Mouse (Mus musculus) lung, embryonic 14.5 days (tissue): ENCODE results near the gene Itga5. TPM values are rescaled to one million over a fixed set of nuclear protein-coding genes. Genes with fewer than 3 reads are reported as not detected.

Source experiments
- ATAC-seq: fragments of 200-750 bp; cut with Nextera tagmentation; 2 replicates; pipeline ENCODE4 v1.8.0; 2017; ENCODE audit warnings: mild to moderate bottlenecking, moderate TSS enrichment, moderate library complexity; ENCODE audit not compliant: insufficient read depth
- DNase-seq: peaks from one replicate; pipeline ENCODE4 v3.0.0-alpha.2; 2015
- H3K27ac ChIP-seq: fragments of 300-500 bp; sonication (generic); 2 replicates; pipeline ENCODE4 v1.5.1; 2014; ENCODE audit warnings: low read depth, mild to moderate bottlenecking, moderate library complexity
- H3K27me3 ChIP-seq: fragments of 300-500 bp; sonication (generic); 2 replicates; pipeline ENCODE4 v1.6.1; 2014; ENCODE audit warnings: low read length, control low read depth; ENCODE audit not compliant: insufficient read depth
- H3K36me3 ChIP-seq: fragments of 300-500 bp; sonication (generic); 2 replicates; pipeline ENCODE4 v1.6.1; 2014; ENCODE audit warnings: control low read depth; ENCODE audit not compliant: insufficient read depth
- H3K4me1 ChIP-seq: fragments of 300-500 bp; sonication (generic); 2 replicates; pipeline ENCODE4 v1.6.1; 2014; ENCODE audit warnings: antibody characterized with exemption, control low read depth; ENCODE audit not compliant: insufficient read depth
- H3K4me2 ChIP-seq: fragments of 300-500 bp; sonication (generic); 2 replicates; pipeline ENCODE4 v1.6.1; 2014; ENCODE audit warnings: mild to moderate bottlenecking
- H3K4me3 ChIP-seq: fragments of 300-500 bp; sonication (generic); 2 replicates; pipeline ENCODE4 v1.5.1; 2014; ENCODE audit warnings: low read depth, low read length
- H3K9ac ChIP-seq: fragments of 300-500 bp; sonication (generic); 2 replicates; pipeline ENCODE4 v1.6.1; 2014
- H3K9me3 ChIP-seq: fragments of 300-500 bp; sonication (generic); 2 replicates; pipeline ENCODE4 v1.6.1; 2016; ENCODE audit warnings: low read depth, low read length, control low read depth
- CTCF ChIP-seq: IDR thresholded peaks from 2 replicates; pipeline ENCODE4 v1.5.1; 2016; ENCODE audit warnings: antibody characterized with exemption, low read depth
- WGBS: fragments of 180-500 bp; shearing (Covaris S2); extraction: QIAGEN DNeasy Blood & Tissue Kit; methylation state at CpG from one replicate; pipeline ENCODE4 v1.1.7; 2014; 5-methylcytosine and 5-hydroxymethylcytosine counted together
- polyA plus RNA-seq: library from polyadenylated mRNA; unstranded; fragments of >200 nt; fragmentation: Nextera tagmentation; extraction: Ambion mirVana; gene quantifications from 2 replicates; pipeline ENCODE4 v1.2.1, GENCODE M21; 2014

Itga5 gene
- polyA plus RNA-seq, 1 experiment from 2014 or later = 47.7 TPM

DNA sequence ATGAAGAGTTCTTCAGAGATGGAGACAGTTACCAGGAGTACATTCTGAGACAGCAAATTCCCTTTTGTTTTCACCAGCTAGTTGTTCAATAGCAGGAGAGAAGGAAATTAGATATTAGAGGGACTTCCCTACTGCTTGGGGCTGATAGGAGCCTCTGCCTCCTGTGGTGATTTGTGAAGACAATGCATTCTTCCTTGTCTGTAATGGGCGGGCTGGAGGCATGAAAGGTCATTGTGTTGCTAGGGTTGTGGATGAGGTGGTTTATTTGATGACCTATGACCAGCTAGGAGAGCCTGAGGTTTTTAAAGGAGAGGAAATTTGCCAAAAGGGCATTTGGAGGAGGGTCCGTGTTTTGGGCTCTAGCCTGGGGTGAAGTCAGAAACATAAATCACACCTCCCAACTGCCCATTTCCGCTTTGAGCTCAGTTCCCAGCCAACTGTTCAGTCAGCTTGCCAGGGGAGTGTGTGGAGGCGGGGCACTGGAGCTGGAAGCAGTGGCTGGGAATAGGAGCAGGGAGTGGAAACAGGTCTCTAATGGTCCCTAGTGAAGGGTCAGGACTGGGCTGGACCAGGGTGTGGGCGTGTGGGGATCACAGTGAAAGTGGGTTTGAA lies 16.3 kb upstream of the Itga5 start:
- peak overlapping the region; percentile 61 for H3K27ac ChIP-seq
- DNase-seq = peak; percentile 76
- H3K36me3 ChIP-seq = no peaks in the 10 kb centered on the region
- H3K4me1 ChIP-seq = peaks cover 8% of the 10 kb centered on the region; the same call in 1 of the 2 replicates
- 30% methylated on average over 5 of the region's 5 CpGs for WGBS
- peak; percentile 84 for ATAC-seq
- no peaks in the 10 kb centered on the region for H3K9me3 ChIP-seq
- H3K27me3 ChIP-seq = no peaks in the 10 kb centered on the region
- no peak overlapping the region for H3K4me3 ChIP-seq
- no peak for TF ChIP-seq CTCF
- H3K4me2 ChIP-seq = peak overlapping the region; percentile 40; the same call in 1 of the 2 replicates
- H3K9ac ChIP-seq = no peak overlapping the region

DNA sequence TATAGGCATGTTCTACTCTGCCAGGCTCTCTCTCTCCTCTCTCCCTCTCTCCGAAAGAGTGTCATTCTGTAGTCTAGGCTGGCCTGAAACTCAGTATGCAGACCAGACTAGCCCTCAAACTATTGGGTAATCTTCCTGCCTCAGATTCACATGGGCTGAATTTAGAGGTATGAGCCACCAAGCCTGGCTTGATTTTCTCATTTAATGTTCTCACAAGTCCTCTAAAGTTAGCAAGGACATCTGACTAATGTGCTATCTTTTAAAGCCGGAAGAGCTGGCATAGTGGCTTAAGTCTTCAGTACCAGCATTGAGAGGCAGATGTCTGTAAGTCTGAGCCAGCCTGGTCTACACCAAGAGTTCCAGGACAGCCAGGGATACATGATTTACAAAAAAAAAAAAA lies 15.5 kb upstream of the Itga5 start:
- Histone ChIP-seq H3K9me3 (no peaks in the 10 kb centered on the region), H3K9ac (no peak overlapping the region), H3K36me3 (no peaks in the 10 kb centered on the region), H3K4me1 (peaks cover 10% of the 10 kb centered on the region; the same call in 1 of the 2 replicates), H3K27ac (no peak overlapping the region), H3K27me3 (no peaks in the 10 kb centered on the region), H3K4me3 (no peak overlapping the region), H3K4me2 (no peak overlapping the region)
- ATAC-seq (no peak), DNase-seq (no peak)
- WGBS = 86% methylated on average over 2 of the region's 2 CpGs
- no peak for TF ChIP-seq CTCF

DNA sequence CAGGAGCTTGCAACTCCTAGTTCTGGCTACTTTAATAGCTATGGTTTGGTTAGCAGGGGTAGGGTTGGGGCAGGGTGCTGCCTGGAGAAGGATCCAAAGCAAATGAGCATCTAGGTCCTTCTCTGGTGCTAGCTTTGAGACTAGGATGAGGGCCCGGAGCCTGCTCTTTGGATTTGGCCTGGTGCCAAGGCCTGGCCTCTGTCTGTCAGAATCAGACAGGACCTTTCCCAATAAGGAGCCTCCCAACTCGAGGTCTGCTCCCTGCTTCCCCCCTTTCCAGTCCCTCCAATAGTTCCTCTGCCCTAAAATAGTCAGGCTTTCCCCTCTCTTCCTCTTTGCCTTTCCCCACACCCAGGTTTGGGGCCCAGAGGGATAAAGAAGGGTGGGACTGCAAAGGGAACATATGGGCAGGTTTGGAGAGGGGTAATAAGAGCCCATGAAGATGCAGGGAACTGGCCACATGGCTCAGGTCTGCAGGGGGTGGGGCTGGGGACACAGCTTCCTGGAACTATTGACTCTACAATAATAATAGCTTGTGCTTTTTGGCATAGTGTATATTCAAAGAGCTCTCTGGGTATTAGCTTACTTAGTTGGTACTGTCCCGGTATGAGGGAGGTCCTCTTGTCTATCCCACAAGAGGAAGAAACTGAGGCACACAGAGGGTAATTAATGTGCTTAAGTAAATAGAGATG lies 12.2 kb upstream of the Itga5 start:
- no peak; the same call in 1 of the 2 replicates for ATAC-seq
- Histone ChIP-seq H3K27me3 (no peaks in the 10 kb centered on the region), H3K4me2 (no peak overlapping the region), H3K4me3 (no peak overlapping the region), H3K27ac (peak overlapping the region; percentile 69; the same call in 1 of the 2 replicates), H3K9me3 (no peaks in the 10 kb centered on the region), H3K9ac (no peak overlapping the region), H3K36me3 (no peaks in the 10 kb centered on the region), H3K4me1 (peaks cover 10% of the 10 kb centered on the region; the same call in 1 of the 2 replicates)
- WGBS = 34% methylated on average over 3 of the region's 3 CpGs
- DNase-seq = peak; percentile 48
- TF ChIP-seq CTCF = no peak

DNA sequence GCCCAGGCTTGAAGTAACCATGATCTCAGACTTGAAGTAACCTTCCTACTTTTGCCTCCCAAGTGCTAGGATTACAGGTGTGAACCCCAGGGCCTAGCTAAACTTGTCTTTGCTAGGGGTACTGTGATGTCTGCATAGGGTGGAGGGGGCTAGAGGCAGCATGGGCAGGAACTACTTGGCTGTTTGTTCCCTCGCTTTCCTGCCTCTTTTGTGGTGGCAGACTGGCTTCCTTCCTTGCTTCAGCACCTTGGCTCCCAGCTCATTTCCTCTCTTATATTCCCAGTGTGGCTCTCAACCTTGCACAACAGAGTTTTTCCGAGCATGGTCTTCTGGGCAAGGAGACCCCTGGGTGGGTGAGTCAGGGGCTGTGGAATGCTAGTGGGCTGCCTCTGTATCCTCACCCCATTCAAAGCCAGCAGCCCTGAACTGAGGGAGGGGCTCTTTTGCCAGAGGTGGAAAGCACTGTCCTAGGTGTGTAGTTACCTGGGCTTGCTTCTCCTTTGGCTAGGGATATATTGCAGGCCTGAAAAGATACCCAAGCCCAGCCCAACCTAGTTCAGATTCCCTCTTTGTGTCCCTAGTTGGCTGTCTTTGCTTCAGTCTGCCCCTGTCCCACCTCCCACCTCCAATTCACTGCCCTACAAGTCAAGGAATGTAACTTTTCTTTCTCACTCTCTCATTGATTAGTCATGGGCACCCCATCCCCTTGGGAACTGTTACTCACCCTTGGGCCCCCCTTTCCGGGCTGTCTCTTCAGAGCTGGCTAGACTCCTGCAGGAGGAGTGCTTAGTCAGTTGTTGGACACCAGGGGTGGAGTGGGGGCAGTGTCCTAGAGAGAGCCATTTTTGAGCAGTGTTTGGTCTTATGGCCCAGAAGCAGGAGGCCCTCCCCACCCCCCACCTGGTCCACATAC lies 11.4 kb upstream of the Itga5 start:
- Histone ChIP-seq H3K4me3 (no peak overlapping the region), H3K4me2 (no peak overlapping the region), H3K9me3 (no peaks in the 10 kb centered on the region), H3K9ac (no peak overlapping the region), H3K36me3 (no peaks in the 10 kb centered on the region), H3K27me3 (no peaks in the 10 kb centered on the region), H3K27ac (peak overlapping the region; percentile 69; the same call in 1 of the 2 replicates), H3K4me1 (peaks cover 10% of the 10 kb centered on the region; the same call in 1 of the 2 replicates)
- ATAC-seq (peak; percentile 29; the same call in 1 of the 2 replicates), DNase-seq (no peak)
- TF ChIP-seq CTCF = no peak
- WGBS = 65% methylated on average over 3 of the region's 3 CpGs

DNA sequence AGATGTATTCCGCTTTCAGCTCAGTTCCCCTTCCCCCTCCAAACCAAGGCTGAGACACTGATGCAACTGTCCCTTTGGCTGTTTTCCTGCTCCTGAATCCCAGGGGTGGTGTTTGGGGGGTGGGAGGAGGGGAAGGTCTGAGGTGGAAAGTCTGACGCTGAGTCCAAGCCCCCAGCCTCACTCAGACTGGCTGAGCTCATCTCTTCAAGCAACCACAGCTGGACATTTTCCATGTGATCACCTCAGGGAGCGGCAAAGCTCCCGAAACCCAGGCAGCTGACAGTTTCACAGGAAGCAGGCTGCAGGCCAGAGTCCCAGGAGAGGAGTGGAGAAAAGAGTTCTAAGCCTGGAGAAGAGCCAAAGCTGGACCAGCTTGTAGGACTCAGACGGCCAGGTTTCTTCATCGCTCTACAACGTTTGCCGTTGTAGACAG lies 10.3 kb upstream of the Itga5 start:
- no peaks in the 10 kb centered on the region for H3K36me3 ChIP-seq
- 29% methylated on average over 8 of the region's 8 CpGs for WGBS

DNA sequence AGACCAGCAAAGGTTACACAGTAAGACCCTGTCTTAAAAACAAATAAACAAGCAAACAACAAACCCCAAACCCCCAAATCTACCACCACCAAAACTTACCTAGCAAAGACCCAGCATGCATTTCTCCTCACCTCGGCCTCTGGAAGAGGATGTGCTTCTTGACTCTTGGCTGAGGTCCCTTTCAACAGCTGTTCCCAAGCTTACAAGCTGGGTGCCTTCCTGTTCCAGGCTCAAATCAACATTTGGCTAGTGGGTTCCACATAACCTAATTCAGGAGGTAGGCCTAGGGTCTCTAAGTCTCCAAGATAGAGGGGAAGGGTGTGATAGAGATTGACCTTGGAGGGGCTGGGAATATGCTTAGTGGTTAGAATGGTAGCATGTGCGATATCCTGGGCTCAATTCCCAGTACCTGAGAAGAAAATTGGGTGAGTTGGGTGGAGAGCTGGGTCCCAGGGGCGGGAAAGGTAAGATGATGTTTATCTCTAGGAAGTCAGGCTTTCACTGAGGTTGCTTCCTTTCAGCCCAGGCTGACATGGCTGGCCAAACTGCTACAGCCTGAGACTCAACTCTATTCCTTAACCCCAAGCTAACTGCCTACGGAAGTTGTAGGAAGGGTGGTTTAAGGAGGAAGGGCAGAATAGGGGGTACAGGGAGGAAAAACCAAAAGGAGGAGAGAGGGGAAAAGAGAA lies 8.7 kb upstream of the Itga5 start:
- Histone ChIP-seq H3K4me2 (no peak overlapping the region), H3K4me1 (peaks cover 10% of the 10 kb centered on the region; the same call in 1 of the 2 replicates), H3K27ac (no peak overlapping the region), H3K36me3 (no peaks in the 10 kb centered on the region), H3K9me3 (no peaks in the 10 kb centered on the region), H3K9ac (no peak overlapping the region), H3K4me3 (no peak overlapping the region), H3K27me3 (no peaks in the 10 kb centered on the region)
- WGBS = 78% methylated on average over 4 of the region's 4 CpGs
- no peak for DNase-seq
- TF ChIP-seq CTCF = no peak
- no peak for ATAC-seq

More for the DNA sequence above, 10.3 kb upstream of the Itga5 start:
- peak; percentile 62 for ATAC-seq
- H3K27me3 ChIP-seq = no peaks in the 10 kb centered on the region
- no peaks in the 10 kb centered on the region for H3K9me3 ChIP-seq
- peak; percentile 71 for DNase-seq
- H3K4me3 ChIP-seq = no peak overlapping the region
- no peak for TF ChIP-seq CTCF
- H3K4me2 ChIP-seq = no peak overlapping the region
- no peak overlapping the region for H3K9ac ChIP-seq
- H3K27ac ChIP-seq = no peak overlapping the region
- H3K4me1 ChIP-seq = peaks cover 10% of the 10 kb centered on the region; the same call in 1 of the 2 replicates
